ENCODE assay signal across 17 mouse cellular contexts in the genomic region with DNA sequence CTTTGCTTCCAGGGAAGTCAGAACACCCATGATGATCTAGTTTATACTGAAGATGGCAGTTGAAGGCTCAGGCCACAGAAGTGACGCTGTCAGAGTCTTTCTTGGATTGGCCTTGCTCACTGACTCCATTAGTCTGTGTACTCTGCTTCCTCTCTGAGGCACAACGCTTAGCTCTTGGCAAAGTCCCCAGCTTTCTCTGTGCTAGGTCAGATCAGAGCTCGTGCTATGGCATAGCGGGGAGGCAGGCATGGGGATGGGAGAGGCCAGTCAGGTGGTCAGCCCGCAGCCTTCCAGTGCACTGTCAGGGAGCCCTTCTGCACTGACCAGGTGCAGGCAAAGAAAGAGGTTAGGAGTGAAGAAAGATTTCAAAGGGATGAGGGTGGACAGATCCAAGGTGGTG.
DNase-seq lines count a peak whose midpoint lies in the region; ATAC-seq and TF ChIP-seq lines count a peak whose summit lies in the region.
"Had no signal": no experiment of that assay in that cellular context is flagged by ENCODE, and none has a peak within 500 bp of the region (broad histone marks: within the 10 kb centered on the region; RNA-seq: fewer than 3 reads in every experiment).

No protein-coding gene starts in this region.

- H3K4me3 ChIP-seq in kidney, adult 2 months (ENCODE audit: insufficient read depth, low read depth, low read length): no peak overlapping the region
- H3K4me3 ChIP-seq in kidney, embryonic 15.5 days (replicated peaks): no peak overlapping the region
- no peak overlapping the region for H3K4me3 ChIP-seq in cerebellum, adult 2 months (replicated peaks; ENCODE audit: insufficient read depth, low read depth, low read length)
- H3K4me3 ChIP-seq: embryonic facial prominence, embryonic 15.5 days; forebrain, embryonic 15.5 days; hindbrain, embryonic 15.5 days; layer of hippocampus, adult 2 months; lung, embryonic 15.5 days; midbrain, embryonic 13.5 days; neural tube, embryonic 12.5 days had no signal

- peaks cover 33% of the 10 kb centered on the region for H3K4me1 ChIP-seq in kidney, adult 2 months (ENCODE audit: control insufficient read depth, insufficient read depth, low read length)
- H3K4me1 ChIP-seq in kidney, embryonic 15.5 days: peaks cover 24% of the 10 kb centered on the region
- H3K4me1 ChIP-seq in cerebellum, adult 2 months (ENCODE audit: control insufficient read depth, insufficient read depth, low read length): peaks cover 38% of the 10 kb centered on the region
- H3K4me1 ChIP-seq: forebrain, embryonic 15.5 days; hindbrain, embryonic 15.5 days; midbrain, embryonic 13.5 days; neural tube, embryonic 12.5 days had no signal

- H3K9me3 ChIP-seq in kidney, embryonic 15.5 days (replicated peaks): no peaks in the 10 kb centered on the region
- H3K9me3 ChIP-seq: embryonic facial prominence, embryonic 15.5 days; forebrain, embryonic 15.5 days; hindbrain, embryonic 15.5 days; lung, embryonic 15.5 days; midbrain, embryonic 13.5 days; neural tube, embryonic 12.5 days had no signal

- DNase-seq in cerebellum, postnatal 4 days (ENCODE audit: low spot score in 2 of 2): no peak
- peak; percentile 82 for DNase-seq in kidney, adult 2 months
- peak; percentile 62 to 67 for DNase-seq in cerebellum, adult 2 months
- peak; percentile 58 for DNase-seq in kidney, postnatal 10 days
- DNase-seq in thymus, postnatal 10 days (ENCODE audit: low spot score in 2 of 2): no peak
- no peak for DNase-seq in left cerebral cortex, adult 8-10 months (ENCODE audit: low spot score in 2 of 2)
- DNase-seq: gastrocnemius, postnatal 14 days; thymus, postnatal 14 days had no signal

- no peak for TF ChIP-seq CTCF in kidney, adult 2 months (conservative IDR thresholded peaks at IDR 0.05; ENCODE audit: insufficient read depth, insufficient read length, low read depth, low read length)
- no peak for TF ChIP-seq CTCF in cerebellum, adult 2 months (IDR thresholded peaks at IDR 0.05; ENCODE audit: borderline replicate concordance, insufficient read depth, low read depth, low read length)

- ATAC-seq in cerebellum, adult (ENCODE audit: insufficient number of reproducible peaks, low FRiP score, low TSS enrichment): peak; percentile 41; the same call in 1 of the 2 replicates
- ATAC-seq in kidney, embryonic 15.5 days (replicated peaks; ENCODE audit: low FRiP score): no peak
- ATAC-seq: forebrain, embryonic 15.5 days; midbrain, embryonic 13.5 days had no signal

- no peak for TF ChIP-seq POLR2A in kidney, adult 2 months (IDR thresholded peaks at IDR 0.05; ENCODE audit: low read depth, low read length)
- TF ChIP-seq POLR2A in cerebellum, adult 2 months (IDR thresholded peaks at IDR 0.05; ENCODE audit: borderline replicate concordance, insufficient read depth, low read length): no peak

- WGBS in kidney, adult 2 months: 34% methylated on average over 5 of the region's 5 CpGs
- WGBS in kidney, embryonic 15.5 days: 82% methylated on average over 5 of the region's 5 CpGs
- WGBS in cerebellum, adult 2 months: 31% methylated on average over 5 of the region's 5 CpGs

- H3K36me3 ChIP-seq in kidney, adult 2 months (ENCODE audit: control insufficient read depth, insufficient read depth, low read length): no peaks in the 10 kb centered on the region
- H3K36me3 ChIP-seq in kidney, embryonic 15.5 days: peaks cover 2% of the 10 kb centered on the region; the same call in 1 of the 2 replicates
- H3K36me3 ChIP-seq: embryonic facial prominence, embryonic 15.5 days; forebrain, embryonic 15.5 days; hindbrain, embryonic 15.5 days; midbrain, embryonic 13.5 days; neural tube, embryonic 12.5 days had no signal

- no peak overlapping the region for H3K9ac ChIP-seq in kidney, embryonic 15.5 days
- H3K9ac ChIP-seq: embryonic facial prominence, embryonic 15.5 days; forebrain, embryonic 15.5 days; hindbrain, embryonic 15.5 days; lung, embryonic 15.5 days; midbrain, embryonic 13.5 days; neural tube, embryonic 12.5 days had no signal

- H3K27ac ChIP-seq in kidney, adult 2 months (ENCODE audit: insufficient read depth, low read depth, low read length): no peak overlapping the region
- H3K27ac ChIP-seq in kidney, embryonic 15.5 days: no peak overlapping the region
- H3K27ac ChIP-seq in cerebellum, adult 2 months (ENCODE audit: insufficient read depth, low read length): no peak overlapping the region
- H3K27ac ChIP-seq: embryonic facial prominence, embryonic 15.5 days; forebrain, embryonic 15.5 days; hindbrain, embryonic 15.5 days; layer of hippocampus, adult 2 months; lung, embryonic 15.5 days; midbrain, embryonic 13.5 days; neural tube, embryonic 12.5 days had no signal

- no peaks in the 10 kb centered on the region for H3K27me3 ChIP-seq in kidney, adult 2 months (replicated peaks; ENCODE audit: control insufficient read depth, insufficient read depth, low read length)
- H3K27me3 ChIP-seq in kidney, embryonic 15.5 days: no peaks in the 10 kb centered on the region
- H3K27me3 ChIP-seq in cerebellum, adult 2 months (ENCODE audit: control insufficient read depth, insufficient read depth, low read length): no peaks in the 10 kb centered on the region
- H3K27me3 ChIP-seq: embryonic facial prominence, embryonic 15.5 days; forebrain, embryonic 15.5 days; hindbrain, embryonic 15.5 days; lung, embryonic 15.5 days; midbrain, embryonic 13.5 days; neural tube, embryonic 12.5 days had no signal

- H3K4me2 ChIP-seq in kidney, embryonic 15.5 days: no peak overlapping the region
- H3K4me2 ChIP-seq: embryonic facial prominence, embryonic 15.5 days; forebrain, embryonic 15.5 days; hindbrain, embryonic 15.5 days; lung, embryonic 15.5 days; midbrain, embryonic 13.5 days; neural tube, embryonic 12.5 days had no signal

Comparison
In these comparisons a context has a peak if more than half of its experiments do, and no peak if none do; other contexts are left out.
1. DNase-seq: peak in kidney, adult 2 months (single experiment), cerebellum, adult 2 months (2 of 2) and kidney, postnatal 10 days (single experiment); none in cerebellum, postnatal 4 days (0 of 2), thymus, postnatal 10 days (0 of 2) and left cerebral cortex, adult 8-10 months (0 of 2).